Mouse (Mus musculus) ZHBTc4 (cell line): Measurements from ENCODE around the gene Thtpa.

Experiments used
- DNase-seq: peaks from one replicate; pipeline ENCODE4 v3.0.0-alpha.2; 2011; ENCODE audit warnings: low read depth, low spot score

Thtpa gene

GRCm38 (mm10) chr14:55135676-55136075 lies 41.1 kb downstream of the Thtpa start:
- DNase-seq, result no peak

DNA sequence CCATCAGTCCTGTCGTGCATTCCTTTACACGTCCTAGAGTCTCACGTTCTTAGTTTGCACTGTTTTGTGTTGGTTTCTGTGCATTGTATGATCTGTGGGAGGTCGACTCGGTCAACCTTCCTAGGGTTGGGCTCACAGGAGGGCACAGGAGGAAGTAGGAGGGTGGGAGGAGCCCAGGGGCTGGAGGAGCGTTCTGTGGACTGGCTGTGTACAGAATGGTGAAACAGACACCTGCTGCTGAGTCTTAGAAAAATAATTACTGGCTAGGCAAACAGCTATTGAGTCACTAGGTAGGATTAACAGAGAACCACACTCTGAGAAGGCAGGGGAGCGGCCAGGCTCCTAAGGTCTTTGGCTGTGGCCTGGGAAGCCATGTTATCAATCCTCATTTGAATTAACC lies 44.7 kb downstream of the Thtpa start:
- DNase-seq, result no peak

DNA sequence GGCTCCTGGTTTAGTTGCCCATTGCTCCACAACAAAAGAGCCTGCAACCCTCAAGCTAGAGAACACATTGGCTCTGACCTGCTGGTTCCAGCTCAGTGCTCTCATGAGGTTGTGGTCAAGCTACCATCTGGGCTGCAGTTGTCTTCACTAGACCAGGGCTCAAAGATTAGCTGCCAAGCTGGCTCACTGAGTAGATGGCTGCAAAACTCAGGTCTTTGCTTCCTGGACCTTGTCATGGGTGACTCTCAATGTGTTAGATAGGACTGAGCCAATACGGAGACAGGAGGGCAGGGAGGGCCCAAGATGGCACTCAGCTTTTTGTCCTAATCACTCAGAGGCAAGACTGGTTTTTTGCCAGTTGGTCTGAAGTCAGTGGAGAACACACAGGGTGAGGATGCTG lies 51.7 kb downstream of the Thtpa start:
- DNase-seq, result no peak

GRCm38 (mm10) chr14:55146829-55147401 lies 52.3 kb downstream of the Thtpa start:
- no peak for DNase-seq

DNA sequence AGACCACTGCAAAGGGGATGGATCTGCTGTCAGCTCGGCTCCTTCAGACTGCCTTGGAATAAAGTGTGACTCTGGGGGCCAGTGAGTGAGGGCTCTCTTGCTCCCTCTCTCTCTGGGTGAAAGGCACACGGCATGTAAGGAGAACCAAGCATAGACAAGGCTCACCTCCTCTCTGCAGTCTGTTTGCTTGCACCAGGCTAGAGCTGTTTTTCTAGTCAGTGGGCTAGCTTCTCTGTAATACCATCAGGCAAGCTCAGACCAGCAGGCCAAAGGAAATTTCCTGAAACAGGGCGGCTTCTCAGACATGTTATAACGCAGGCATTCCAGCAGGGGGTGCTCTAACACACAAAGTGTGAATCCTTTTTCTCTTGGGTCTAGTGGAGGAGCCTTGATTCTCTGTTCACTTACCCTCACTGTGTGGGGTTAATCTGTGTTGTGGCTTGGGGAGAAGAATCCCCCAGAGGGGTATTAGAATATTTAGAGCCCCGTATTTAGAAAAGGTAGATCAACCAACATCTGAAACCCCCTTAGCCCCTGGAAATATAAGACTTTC lies 53.9 kb downstream of the Thtpa start:
- peak; percentile 79 for DNase-seq
